Mouse (Mus musculus) neural tube, embryonic 15.5 days (tissue): Measurements from ENCODE around the gene Ikbke. TPM values are rescaled to one million over a fixed set of nuclear protein-coding genes. Genes with fewer than 3 reads are reported as not detected.
A peak's percentile ranks its signal among the peaks of the same experiment; 100 is the strongest.

Experiments used
- ATAC-seq: fragments of 200-750 bp; cut with Nextera tagmentation; 2 replicates; pipeline ENCODE4 v1.8.0; 2017; ENCODE audit warnings: mild to moderate bottlenecking, moderate TSS enrichment, moderate library complexity; ENCODE audit not compliant: low FRiP score
- H3K27ac ChIP-seq: fragments of 300-500 bp; sonication (generic); replicated peaks from 2 replicates; pipeline ENCODE4 v1.5.1; 2015; ENCODE audit warnings: mild to moderate bottlenecking, inconsistent platforms
- H3K27me3 ChIP-seq: fragments of 300-500 bp; sonication (generic); replicated peaks from 2 replicates; pipeline ENCODE4 v1.6.1; 2015; ENCODE audit warnings: inconsistent platforms
- H3K36me3 ChIP-seq: fragments of 300-500 bp; sonication (generic); 2 replicates; pipeline ENCODE4 v1.6.1; 2015; ENCODE audit warnings: inconsistent platforms
- H3K4me1 ChIP-seq: fragments of 300-500 bp; sonication (generic); 2 replicates; pipeline ENCODE4 v1.6.1; 2015; ENCODE audit warnings: inconsistent platforms
- H3K4me2 ChIP-seq: fragments of 300-500 bp; sonication (generic); 2 replicates; pipeline ENCODE4 v1.6.1; 2015; ENCODE audit warnings: inconsistent platforms, mild to moderate bottlenecking, moderate library complexity
- H3K4me3 ChIP-seq: fragments of 300-500 bp; sonication (generic); replicated peaks from 2 replicates; pipeline ENCODE4 v1.5.1; 2015; ENCODE audit warnings: mild to moderate bottlenecking, inconsistent platforms
- H3K9ac ChIP-seq: fragments of 300-500 bp; sonication (generic); replicated peaks from 2 replicates; pipeline ENCODE4 v1.6.1; 2015; ENCODE audit warnings: mild to moderate bottlenecking, inconsistent platforms
- H3K9me3 ChIP-seq: fragments of 300-500 bp; sonication (generic); replicated peaks from 2 replicates; pipeline ENCODE4 v1.6.1; 2016; ENCODE audit warnings: inconsistent platforms
- WGBS: fragments of 180-500 bp; shearing (Covaris S2); methylation state at CpG from one replicate; pipeline ENCODE4 v1.1.7; 2015; ENCODE audit warnings: mixed read lengths; 5-methylcytosine and 5-hydroxymethylcytosine counted together
- polyA plus RNA-seq: library from polyadenylated mRNA; unstranded; fragments of >200 nt; fragmentation: Nextera tagmentation; extraction: Ambion mirVana; gene quantifications from 2 replicates; pipeline ENCODE4 v1.2.1, GENCODE M21; 2015

Ikbke gene
- polyA plus RNA-seq, 1 experiment from 2014 or later: 0.88 TPM

GRCm38 (mm10) chr1:131280280-131280679 lies 874 bp upstream of the Ikbke start:
- WGBS: 61% methylated on average over 3 of the region's 3 CpGs
- Histone ChIP-seq H3K9ac (no peak overlapping the region), H3K27ac (no peak overlapping the region), H3K4me1 (peaks cover 16% of the 10 kb centered on the region), H3K4me3 (no peak overlapping the region), H3K4me2 (no peak overlapping the region), H3K36me3 (no peaks in the 10 kb centered on the region), H3K27me3 (no peaks in the 10 kb centered on the region), H3K9me3 (no peaks in the 10 kb centered on the region)
- no peak for ATAC-seq

GRCm38 (mm10) chr1:131278606-131279455 lies 575 bp downstream of the Ikbke start:
- H3K9ac ChIP-seq: no peak overlapping the region

GRCm38 (mm10) chr1:131276831-131277230 lies 2.6 kb downstream of the Ikbke start:
- H3K9me3 ChIP-seq: no peaks in the 10 kb centered on the region
- no peak overlapping the region for H3K4me2 ChIP-seq
- no peak for ATAC-seq
- no peak overlapping the region for H3K27ac ChIP-seq
- no peaks in the 10 kb centered on the region for H3K27me3 ChIP-seq
- H3K9ac ChIP-seq: no peak overlapping the region
- no peak overlapping the region for H3K4me3 ChIP-seq
- peaks cover 6% of the 10 kb centered on the region; the same call in 1 of the 2 replicates for H3K4me1 ChIP-seq
- no peaks in the 10 kb centered on the region for H3K36me3 ChIP-seq

More at GRCm38 (mm10) chr1:131278606-131279455, 575 bp downstream of the Ikbke start:
- peak overlapping the region; percentile 39 for H3K4me2 ChIP-seq
- H3K27ac ChIP-seq: no peak overlapping the region
- H3K4me3 ChIP-seq: peak overlapping the region; percentile 26
- H3K4me1 ChIP-seq: peaks cover 10% of the 10 kb centered on the region; the same call in 1 of the 2 replicates
- no peaks in the 10 kb centered on the region for H3K36me3 ChIP-seq
- no peak for ATAC-seq
- H3K9me3 ChIP-seq: no peaks in the 10 kb centered on the region
- 58% methylated on average over 8 of the region's 8 CpGs for WGBS
- H3K27me3 ChIP-seq: no peaks in the 10 kb centered on the region

- 80% methylated on average over 14 of the region's 14 CpGs for WGBS
Observed at GRCm38 (mm10) chr1:131275577-131275976, 3.8 kb downstream of the Ikbke start.

GRCm38 (mm10) chr1:131274725-131275539 lies 4.5 kb downstream of the Ikbke start:
- no peak overlapping the region for H3K4me3 ChIP-seq
- no peaks in the 10 kb centered on the region for H3K27me3 ChIP-seq
- H3K27ac ChIP-seq: no peak overlapping the region
- no peak overlapping the region for H3K4me2 ChIP-seq
- H3K4me1 ChIP-seq: peaks cover 8% of the 10 kb centered on the region
- H3K36me3 ChIP-seq: no peaks in the 10 kb centered on the region
- H3K9me3 ChIP-seq: no peaks in the 10 kb centered on the region
- H3K9ac ChIP-seq: no peak overlapping the region
- 53% methylated on average over 22 of the region's 22 CpGs for WGBS
- ATAC-seq: no peak

More at GRCm38 (mm10) chr1:131275577-131275976, 3.8 kb downstream of the Ikbke start:
- H3K27me3 ChIP-seq: no peaks in the 10 kb centered on the region
- H3K27ac ChIP-seq: no peak overlapping the region
- H3K9ac ChIP-seq: no peak overlapping the region
- H3K9me3 ChIP-seq: no peaks in the 10 kb centered on the region
- no peaks in the 10 kb centered on the region for H3K36me3 ChIP-seq
- H3K4me3 ChIP-seq: no peak overlapping the region
- no peak for ATAC-seq
- H3K4me2 ChIP-seq: no peak overlapping the region
- H3K4me1 ChIP-seq: peaks cover 6% of the 10 kb centered on the region; the same call in 1 of the 2 replicates

GRCm38 (mm10) chr1:131269797-131270578 lies 9.4 kb downstream of the Ikbke start:
- Histone ChIP-seq H3K27ac (no peak overlapping the region), H3K9me3 (no peaks in the 10 kb centered on the region), H3K36me3 (no peaks in the 10 kb centered on the region), H3K9ac (no peak overlapping the region), H3K4me3 (no peak overlapping the region), H3K4me2 (peak overlapping the region; percentile 41), H3K27me3 (no peaks in the 10 kb centered on the region), H3K4me1 (peaks cover 4% of the 10 kb centered on the region; the same call in 1 of the 2 replicates)
- WGBS: 34% methylated on average over 22 of the region's 22 CpGs
- peak; percentile 75 for ATAC-seq

GRCm38 (mm10) chr1:131268776-131269175 lies 10.6 kb downstream of the Ikbke start:
- Histone ChIP-seq H3K4me3 (no peak overlapping the region), H3K9ac (no peak overlapping the region), H3K9me3 (no peaks in the 10 kb centered on the region), H3K36me3 (no peaks in the 10 kb centered on the region), H3K4me1 (peaks cover 4% of the 10 kb centered on the region; the same call in 1 of the 2 replicates), H3K27ac (no peak overlapping the region), H3K4me2 (no peak overlapping the region), H3K27me3 (no peaks in the 10 kb centered on the region)
- ATAC-seq: no peak
- WGBS: 87% methylated on average over 10 of the region's 10 CpGs

GRCm38 (mm10) chr1:131263905-131264304 lies 15.5 kb downstream of the Ikbke start:
- Histone ChIP-seq H3K27ac (no peak overlapping the region), H3K4me1 (no peaks in the 10 kb centered on the region), H3K27me3 (0 out of 2 replicates have a peak, but pooled peaks cover 3% of the 10 kb centered on the region), H3K9ac (no peak overlapping the region), H3K4me3 (no peak overlapping the region), H3K9me3 (no peaks in the 10 kb centered on the region), H3K4me2 (no peak overlapping the region), H3K36me3 (no peaks in the 10 kb centered on the region)
- ATAC-seq: no peak
- 76% methylated on average over 12 of the region's 12 CpGs for WGBS

GRCm38 (mm10) chr1:131260309-131260656 lies 19.1 kb downstream of the Ikbke start:
- H3K27me3 ChIP-seq: 0 out of 2 replicates have a peak, but pooled peaks cover 3% of the 10 kb centered on the region
- H3K36me3 ChIP-seq: no peaks in the 10 kb centered on the region
- no peaks in the 10 kb centered on the region for H3K9me3 ChIP-seq
- H3K4me2 ChIP-seq: no peak overlapping the region
- H3K4me3 ChIP-seq: no peak overlapping the region
- ATAC-seq: no peak
- no peaks in the 10 kb centered on the region for H3K4me1 ChIP-seq
- 27% methylated on average over 10 of the region's 10 CpGs for WGBS
- no peak overlapping the region for H3K9ac ChIP-seq
- H3K27ac ChIP-seq: no peak overlapping the region

GRCm38 (mm10) chr1:131259632-131260308 lies 19.6 kb downstream of the Ikbke start:
- no peak overlapping the region for H3K4me2 ChIP-seq
- H3K4me1 ChIP-seq: no peaks in the 10 kb centered on the region
- no peak overlapping the region for H3K27ac ChIP-seq
- 0 out of 2 replicates have a peak, but pooled peaks cover 3% of the 10 kb centered on the region for H3K27me3 ChIP-seq
- no peak for ATAC-seq
- no peaks in the 10 kb centered on the region for H3K9me3 ChIP-seq
- H3K4me3 ChIP-seq: no peak overlapping the region
- no peak overlapping the region for H3K9ac ChIP-seq
- 70% methylated on average over 10 of the region's 10 CpGs for WGBS
- no peaks in the 10 kb centered on the region for H3K36me3 ChIP-seq

- 87% methylated on average over 6 of the region's 6 CpGs for WGBS
Observed at GRCm38 (mm10) chr1:131257288-131257687, 22.1 kb downstream of the Ikbke start.

More at GRCm38 (mm10) chr1:131257288-131257687, 22.1 kb downstream of the Ikbke start:
- Histone ChIP-seq H3K27me3 (0 out of 2 replicates have a peak, but pooled peaks cover 3% of the 10 kb centered on the region), H3K9ac (no peak overlapping the region), H3K4me1 (no peaks in the 10 kb centered on the region), H3K9me3 (no peaks in the 10 kb centered on the region), H3K27ac (no peak overlapping the region), H3K4me2 (no peak overlapping the region), H3K4me3 (no peak overlapping the region), H3K36me3 (no peaks in the 10 kb centered on the region)
- no peak for ATAC-seq
